Mouse (Mus musculus): Measurements from ENCODE around the gene Cyp1a1. TPM values are rescaled to one million over a fixed set of nuclear protein-coding genes. Genes with fewer than 3 reads are reported as not detected.
A peak's percentile ranks its signal among the peaks of the same experiment; 100 is the strongest.

Cyp1a1 gene
- polyA plus RNA-seq, 1 experiment from 2014 or later = 0.25 TPM

GRCm38 (mm10) chr9:57644944-57645893 is 42.5 kb upstream of the Cyp1a1 start:
- H3K4me1 ChIP-seq (ENCODE audit: insufficient read depth, low read length) = peaks cover 48% of the 10 kb centered on the region

DNA sequence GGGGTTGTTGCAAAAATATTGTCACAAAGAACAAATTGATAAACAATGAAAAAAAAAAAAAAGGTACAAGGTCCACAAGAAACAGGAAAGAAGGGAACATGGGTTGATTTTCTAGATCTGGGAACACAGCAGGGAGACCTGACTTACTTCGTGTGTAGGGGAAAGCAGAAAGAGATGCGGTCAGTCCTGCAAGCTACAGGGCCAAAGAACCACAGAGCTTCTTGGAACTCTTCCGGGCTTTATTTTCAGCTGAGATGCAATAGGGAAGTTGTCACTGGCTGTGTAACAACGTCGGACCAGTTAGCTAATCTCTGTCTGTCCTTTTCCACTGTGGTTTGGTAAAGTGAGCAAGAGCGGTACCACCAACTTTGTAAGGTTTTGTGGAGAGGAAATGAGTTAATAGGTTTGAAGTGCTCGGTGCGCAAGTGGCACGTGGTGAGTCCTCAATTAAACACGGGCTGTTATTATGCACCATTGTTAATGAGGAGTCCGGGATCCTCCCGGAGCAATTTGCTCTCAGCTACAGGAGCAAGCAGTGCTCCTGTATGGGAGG is 41.1 kb upstream of the Cyp1a1 start:
- H3K4me2 ChIP-seq (replicated peaks; ENCODE audit: low read depth, low read length) = no peak overlapping the region
- H3K27me3 ChIP-seq (ENCODE audit: insufficient read depth, low read length) = no peaks in the 10 kb centered on the region
- ATAC-seq (ENCODE audit: low FRiP score, low TSS enrichment) = no peak
- H3K4me1 ChIP-seq (ENCODE audit: insufficient read depth, low read length) = peaks cover 38% of the 10 kb centered on the region
- no peaks in the 10 kb centered on the region for H3K9me3 ChIP-seq (ENCODE audit: low read length)
- no peak overlapping the region for H3K9ac ChIP-seq (replicated peaks; ENCODE audit: low read length)
- 65% methylated on average over 12 of the region's 12 CpGs for WGBS
- H3K27ac ChIP-seq (ENCODE audit: low read length) = no peak overlapping the region
- no peak overlapping the region for H3K4me3 ChIP-seq (ENCODE audit: low read length)
- 0 out of 2 replicates have a peak, but pooled peaks cover 6% of the 10 kb centered on the region for H3K36me3 ChIP-seq (ENCODE audit: insufficient read depth, low read length)

More at GRCm38 (mm10) chr9:57644944-57645893, 42.5 kb upstream of the Cyp1a1 start:
- Histone ChIP-seq H3K27me3 (ENCODE audit: insufficient read depth, low read length) (no peaks in the 10 kb centered on the region), H3K4me3 (ENCODE audit: low read length) (peak overlapping the region; percentile 90), H3K36me3 (ENCODE audit: insufficient read depth, low read length) (0 out of 2 replicates have a peak, but pooled peaks cover 8% of the 10 kb centered on the region), H3K9me3 (ENCODE audit: low read length) (no peaks in the 10 kb centered on the region), H3K9ac (replicated peaks; ENCODE audit: low read length) (peak overlapping the region; percentile 100), H3K27ac (ENCODE audit: low read length) (peak overlapping the region; percentile 96), H3K4me2 (replicated peaks; ENCODE audit: low read depth, low read length) (peak overlapping the region; percentile 82)
- ATAC-seq (ENCODE audit: low FRiP score, low TSS enrichment) = peak; percentile 89
- 0% methylated on average over 73 of the region's 85 CpGs for WGBS

DNA sequence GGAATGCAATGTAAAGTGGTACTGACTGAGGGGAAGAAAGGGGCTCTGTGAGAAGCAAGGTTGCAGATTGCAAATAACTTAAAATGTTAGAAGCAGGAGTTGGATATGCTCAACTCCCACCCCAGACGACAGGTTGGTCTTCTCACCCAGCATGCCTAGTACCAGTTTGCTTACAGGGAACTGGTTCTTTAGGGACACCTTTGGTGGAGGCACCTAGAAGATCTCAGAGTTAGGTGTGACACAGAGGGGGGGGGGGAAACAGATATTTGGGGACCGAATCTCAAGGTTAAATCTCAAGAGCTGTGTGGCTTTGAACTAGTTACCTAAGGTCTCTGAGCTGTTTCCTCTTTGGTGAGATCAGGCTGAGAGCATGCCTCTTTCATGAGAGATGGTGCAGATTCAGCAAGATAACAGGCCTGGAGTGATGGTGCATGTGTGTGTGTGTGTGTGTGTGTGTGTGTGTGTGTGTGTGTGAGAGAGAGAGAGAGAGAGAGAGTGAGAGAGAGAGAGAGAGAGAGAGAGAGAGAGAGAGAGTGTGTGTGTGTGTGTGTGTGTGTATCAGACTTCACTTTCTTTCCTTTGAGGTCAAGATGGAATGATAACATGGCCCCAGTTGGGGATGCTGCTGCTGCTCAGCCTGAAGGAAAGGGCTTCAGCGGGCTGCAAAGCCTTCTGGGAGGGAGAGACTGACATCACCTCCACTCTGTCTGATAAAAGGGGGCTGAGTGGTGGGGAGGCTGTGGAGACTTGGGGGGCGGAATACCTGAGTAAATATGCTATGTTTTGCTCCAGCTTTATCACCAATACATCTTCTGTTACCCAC is 40.2 kb upstream of the Cyp1a1 start:
- Histone ChIP-seq H3K27ac (ENCODE audit: low read length) (no peak overlapping the region), H3K36me3 (ENCODE audit: insufficient read depth, low read length) (no peaks in the 10 kb centered on the region), H3K4me1 (ENCODE audit: insufficient read depth, low read length) (peaks cover 31% of the 10 kb centered on the region), H3K9ac (replicated peaks; ENCODE audit: low read length) (no peak overlapping the region), H3K27me3 (ENCODE audit: insufficient read depth, low read length) (no peaks in the 10 kb centered on the region), H3K4me2 (replicated peaks; ENCODE audit: low read depth, low read length) (no peak overlapping the region), H3K9me3 (ENCODE audit: low read length) (no peaks in the 10 kb centered on the region), H3K4me3 (ENCODE audit: low read length) (no peak overlapping the region)
- 59% methylated on average over 4 of the region's 4 CpGs for WGBS
- no peak for ATAC-seq (ENCODE audit: low FRiP score, low TSS enrichment)

DNA sequence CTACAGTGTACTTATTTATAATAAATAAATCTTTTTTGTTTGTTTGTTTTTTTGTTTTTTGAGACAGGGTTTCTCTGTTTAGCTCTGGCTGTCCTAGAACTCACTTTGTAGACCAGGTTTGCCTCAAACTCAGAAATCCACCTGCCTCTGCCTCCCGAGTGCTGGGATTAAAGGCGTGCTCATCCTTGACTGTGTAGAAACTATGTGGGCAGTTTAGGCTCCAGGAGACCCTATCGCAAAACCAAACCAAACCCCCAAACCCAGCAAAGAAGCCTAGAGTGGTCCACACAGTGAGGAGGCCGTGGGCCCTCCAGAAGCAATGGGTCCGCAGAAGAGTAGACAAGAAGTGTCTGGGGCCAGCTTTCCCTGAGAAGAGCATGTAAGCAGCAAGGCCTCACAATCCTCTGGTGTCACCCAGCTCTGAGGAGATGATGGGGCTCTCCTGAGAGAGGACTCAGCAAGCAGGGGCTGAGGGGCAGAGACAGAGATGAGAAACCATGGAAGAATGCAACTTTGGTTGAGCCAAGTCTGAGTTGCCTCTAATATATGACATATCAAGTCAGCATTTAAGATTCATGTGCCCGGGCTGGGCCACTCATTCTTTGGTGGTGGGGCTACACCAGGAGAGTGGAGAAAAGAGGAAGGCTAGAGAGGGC is 37.5 kb upstream of the Cyp1a1 start:
- H3K4me3 ChIP-seq (ENCODE audit: low read length) = no peak overlapping the region
- H3K27me3 ChIP-seq (ENCODE audit: insufficient read depth, low read length) = no peaks in the 10 kb centered on the region
- H3K9me3 ChIP-seq (ENCODE audit: low read length) = no peaks in the 10 kb centered on the region
- H3K4me1 ChIP-seq (ENCODE audit: insufficient read depth, low read length) = peaks cover 8% of the 10 kb centered on the region; the same call in 1 of the 2 replicates
- H3K9ac ChIP-seq (replicated peaks; ENCODE audit: low read length) = no peak overlapping the region
- no peak overlapping the region for H3K27ac ChIP-seq (ENCODE audit: low read length)
- WGBS = 93% methylated on average over 6 of the region's 6 CpGs
- H3K4me2 ChIP-seq (replicated peaks; ENCODE audit: low read depth, low read length) = no peak overlapping the region
- ATAC-seq (ENCODE audit: low FRiP score, low TSS enrichment) = no peak
- H3K36me3 ChIP-seq (ENCODE audit: insufficient read depth, low read length) = no peaks in the 10 kb centered on the region

DNA sequence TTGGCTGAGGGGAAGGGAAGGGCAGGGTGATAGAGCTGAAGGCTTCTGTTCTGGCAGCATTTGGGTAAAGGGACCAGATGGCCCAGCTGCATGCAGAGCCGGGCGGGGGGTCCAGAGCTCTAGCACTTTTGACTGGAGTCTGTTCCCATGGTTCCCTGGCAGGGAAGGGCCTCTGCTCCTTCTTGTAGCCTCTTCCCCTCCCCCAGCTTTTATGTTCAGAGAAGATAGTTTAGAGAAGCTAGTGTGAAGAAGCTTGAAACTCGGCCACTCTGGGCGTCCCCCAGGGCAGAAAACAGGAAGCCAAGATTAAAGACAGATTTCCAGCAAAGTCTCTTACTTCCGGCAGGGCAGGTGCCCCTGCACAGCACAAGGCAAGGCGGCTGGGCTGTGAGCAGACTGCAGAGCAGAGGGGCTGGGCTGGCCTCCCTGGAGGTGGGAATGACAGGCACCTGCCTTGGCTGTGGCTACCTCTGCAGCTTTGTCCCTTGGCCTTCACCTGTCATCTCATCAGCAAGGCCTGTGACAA is 36.9 kb upstream of the Cyp1a1 start:
- Histone ChIP-seq H3K27me3 (ENCODE audit: insufficient read depth, low read length) (no peaks in the 10 kb centered on the region), H3K9me3 (ENCODE audit: low read length) (no peaks in the 10 kb centered on the region), H3K4me3 (ENCODE audit: low read length) (no peak overlapping the region), H3K4me1 (ENCODE audit: insufficient read depth, low read length) (peaks cover 6% of the 10 kb centered on the region; the same call in 1 of the 2 replicates), H3K9ac (replicated peaks; ENCODE audit: low read length) (no peak overlapping the region), H3K27ac (ENCODE audit: low read length) (no peak overlapping the region), H3K4me2 (replicated peaks; ENCODE audit: low read depth, low read length) (no peak overlapping the region), H3K36me3 (ENCODE audit: insufficient read depth, low read length) (no peaks in the 10 kb centered on the region)
- ATAC-seq (ENCODE audit: low FRiP score, low TSS enrichment) = no peak
- WGBS = 36% methylated on average over 6 of the region's 6 CpGs

DNA sequence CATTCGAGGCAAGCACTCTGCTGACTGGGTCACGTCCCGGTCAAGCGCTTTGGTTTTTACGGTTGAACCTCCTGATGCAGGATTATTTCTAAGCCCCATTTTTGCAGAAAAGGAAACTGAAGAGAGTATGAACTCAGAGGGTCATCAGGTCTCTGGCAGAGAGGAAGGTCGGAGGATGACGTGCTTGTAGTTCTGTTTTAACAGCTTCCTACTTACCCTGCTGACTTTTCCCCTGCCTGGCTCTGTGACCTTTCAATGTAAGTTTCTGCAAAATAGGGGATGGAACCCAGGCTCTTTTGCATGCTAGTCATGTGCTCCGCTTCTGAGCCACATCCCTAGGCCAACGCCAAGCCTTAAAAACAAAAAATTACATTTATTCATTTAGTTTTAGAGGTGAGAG is 35.4 kb upstream of the Cyp1a1 start:
- no peaks in the 10 kb centered on the region for H3K36me3 ChIP-seq (ENCODE audit: insufficient read depth, low read length)
- H3K9ac ChIP-seq (replicated peaks; ENCODE audit: low read length) = no peak overlapping the region
- no peak for ATAC-seq (ENCODE audit: low FRiP score, low TSS enrichment)
- no peak overlapping the region for H3K27ac ChIP-seq (ENCODE audit: low read length)
- no peaks in the 10 kb centered on the region for H3K9me3 ChIP-seq (ENCODE audit: low read length)
- WGBS = 74% methylated on average over 9 of the region's 9 CpGs
- H3K4me3 ChIP-seq (ENCODE audit: low read length) = no peak overlapping the region
- H3K27me3 ChIP-seq (ENCODE audit: insufficient read depth, low read length) = no peaks in the 10 kb centered on the region
- no peak overlapping the region for H3K4me2 ChIP-seq (replicated peaks; ENCODE audit: low read depth, low read length)
- H3K4me1 ChIP-seq (ENCODE audit: insufficient read depth, low read length) = 0 out of 2 replicates have a peak, but pooled peaks cover 8% of the 10 kb centered on the region

DNA sequence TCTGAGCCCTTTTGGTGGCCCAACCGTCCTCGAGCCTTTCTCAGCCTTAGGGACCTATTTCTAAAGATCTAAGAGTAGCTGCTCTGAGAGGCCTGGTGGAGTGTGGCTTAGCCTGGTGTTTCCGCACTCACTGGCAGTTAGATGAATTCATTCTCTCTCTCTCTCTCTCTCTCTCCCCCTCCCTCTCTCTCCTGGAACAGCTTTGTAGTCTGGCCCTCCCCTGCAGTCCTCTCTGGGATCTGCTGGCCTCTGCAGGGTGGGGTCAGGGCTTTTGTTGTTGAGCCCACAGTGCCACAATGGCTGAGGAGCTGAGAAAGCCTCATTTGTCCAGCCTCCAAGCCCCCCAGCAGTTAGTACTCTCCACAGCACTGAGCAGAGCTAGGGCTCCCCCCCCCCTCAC is 34.9 kb upstream of the Cyp1a1 start:
- Histone ChIP-seq H3K36me3 (ENCODE audit: insufficient read depth, low read length) (no peaks in the 10 kb centered on the region), H3K9ac (replicated peaks; ENCODE audit: low read length) (no peak overlapping the region), H3K4me3 (ENCODE audit: low read length) (no peak overlapping the region), H3K4me2 (replicated peaks; ENCODE audit: low read depth, low read length) (no peak overlapping the region), H3K9me3 (ENCODE audit: low read length) (no peaks in the 10 kb centered on the region), H3K4me1 (ENCODE audit: insufficient read depth, low read length) (0 out of 2 replicates have a peak, but pooled peaks cover 8% of the 10 kb centered on the region), H3K27ac (ENCODE audit: low read length) (no peak overlapping the region), H3K27me3 (ENCODE audit: insufficient read depth, low read length) (no peaks in the 10 kb centered on the region)
- no peak for ATAC-seq (ENCODE audit: low FRiP score, low TSS enrichment)
- 69% methylated on average over 3 of the region's 3 CpGs for WGBS

GRCm38 (mm10) chr9:57653283-57653682 is 34.4 kb upstream of the Cyp1a1 start, which contains the start of gene Csk:
TSS of gene Csk (minus strand) at chr9:57653631.
- Histone ChIP-seq H3K4me2 (replicated peaks; ENCODE audit: low read depth, low read length) (no peak within 1 kb of the TSS), H3K4me3 (ENCODE audit: low read length) (no peak within 1 kb of the TSS), H3K36me3 (ENCODE audit: insufficient read depth, low read length) (no peaks in the 10 kb centered on the region), H3K27ac (ENCODE audit: low read length) (no peak within 1 kb of the TSS), H3K27me3 (ENCODE audit: insufficient read depth, low read length) (no peaks in the 10 kb centered on the region), H3K4me1 (ENCODE audit: insufficient read depth, low read length) (0 out of 2 replicates have a peak, but pooled peaks cover 8% of the 10 kb centered on the region), H3K9ac (replicated peaks; ENCODE audit: low read length) (no peak within 1 kb of the TSS), H3K9me3 (ENCODE audit: low read length) (no peaks in the 10 kb centered on the region)
- 68% methylated on average over 5 of the region's 5 CpGs for WGBS
- ATAC-seq (ENCODE audit: low FRiP score, low TSS enrichment) = no peak

GRCm38 (mm10) chr9:57654966-57655365 is 32.8 kb upstream of the Cyp1a1 start:
- Histone ChIP-seq H3K27ac (ENCODE audit: low read length) (no peak overlapping the region), H3K4me3 (ENCODE audit: low read length) (no peak overlapping the region), H3K36me3 (ENCODE audit: insufficient read depth, low read length) (no peaks in the 10 kb centered on the region), H3K27me3 (ENCODE audit: insufficient read depth, low read length) (no peaks in the 10 kb centered on the region), H3K9ac (replicated peaks; ENCODE audit: low read length) (no peak overlapping the region), H3K4me2 (replicated peaks; ENCODE audit: low read depth, low read length) (no peak overlapping the region), H3K9me3 (ENCODE audit: low read length) (no peaks in the 10 kb centered on the region), H3K4me1 (ENCODE audit: insufficient read depth, low read length) (0 out of 2 replicates have a peak, but pooled peaks cover 8% of the 10 kb centered on the region)
- ATAC-seq (ENCODE audit: low FRiP score, low TSS enrichment) = no peak
- 76% methylated on average over 1 of the region's 1 CpGs for WGBS
